ENCODE assay signal across 8 mouse cellular contexts in the genomic region with DNA sequence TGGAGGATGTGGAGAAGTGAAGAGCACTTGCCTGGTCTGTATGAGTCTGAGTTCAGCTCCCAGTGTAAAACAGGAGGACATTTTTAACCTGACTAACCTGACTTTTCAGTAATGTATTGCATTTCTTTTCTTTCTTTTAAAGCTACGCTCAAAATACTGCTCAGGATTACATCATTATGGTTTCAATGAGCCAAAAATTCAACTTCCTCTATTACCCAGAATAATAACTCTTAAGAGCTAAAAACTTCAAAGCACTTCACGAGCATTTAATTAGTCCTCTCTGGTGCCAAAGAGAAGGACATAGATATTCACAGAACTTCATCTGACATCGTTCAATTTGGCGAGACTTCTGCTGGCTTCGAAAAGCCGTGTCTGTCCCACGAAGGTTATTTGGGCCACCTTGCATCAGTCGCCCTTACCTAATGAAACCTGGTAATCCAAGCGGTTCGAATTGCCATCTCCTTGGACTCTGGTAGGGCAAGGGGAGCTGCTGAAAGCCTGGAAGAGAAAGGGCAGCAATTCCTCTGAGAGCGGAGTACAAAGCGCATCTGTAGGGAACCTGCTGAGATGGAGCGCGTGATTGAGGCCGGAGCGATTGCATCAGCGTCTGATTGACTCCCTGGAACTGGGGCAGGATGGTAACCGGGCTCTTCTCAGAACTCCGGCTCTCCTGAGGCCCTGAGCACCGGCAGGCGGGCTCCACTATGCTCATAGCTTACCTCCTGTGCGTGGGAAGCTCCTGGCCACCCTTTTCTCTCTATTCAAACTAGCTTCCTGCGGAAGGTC. TPM values are rescaled to one million over a fixed set of nuclear protein-coding genes. Genes with fewer than 3 reads are reported as not detected.
DNase-seq lines count a peak whose midpoint lies in the region; ATAC-seq and TF ChIP-seq lines count a peak whose summit lies in the region.

No protein-coding gene starts in this region.

- H3K36me3 ChIP-seq in MEL (ENCODE audit: control insufficient read depth in 1 of 2, insufficient read depth in 2 of 2, low read length in 2 of 2), result peaks cover 0 to 17% of the 10 kb centered on the region in 2 experiments; a peak in 2 of 4 replicates
- H3K36me3 ChIP-seq in kidney, adult 2 months (ENCODE audit: control insufficient read depth, insufficient read depth, low read length), result no peaks in the 10 kb centered on the region
- H3K36me3 ChIP-seq in liver, adult 2 months (ENCODE audit: control insufficient read depth, insufficient read depth, low read length), result no peaks in the 10 kb centered on the region
- no peaks in the 10 kb centered on the region for H3K36me3 ChIP-seq in midbrain, postnatal 0 days (ENCODE audit: insufficient read depth, low read length)

- H3K4me1 ChIP-seq in MEL (ENCODE audit: control insufficient read depth in 1 of 2, insufficient read depth in 2 of 2, low read length in 2 of 2), result peaks cover 10 to 19% of the 10 kb centered on the region in 2 experiments
- H3K4me1 ChIP-seq in brown adipose tissue, adult 24 weeks (ENCODE audit: control insufficient read depth, insufficient read depth, insufficient read length, low read length), result no peaks in the 10 kb centered on the region
- H3K4me1 ChIP-seq in kidney, adult 2 months (ENCODE audit: control insufficient read depth, insufficient read depth, low read length), result peaks cover 12% of the 10 kb centered on the region; the same call in 1 of the 2 replicates
- H3K4me1 ChIP-seq in liver, adult 2 months (ENCODE audit: control insufficient read depth, insufficient read depth, low read length), result peaks cover 9% of the 10 kb centered on the region
- H3K4me1 ChIP-seq in midbrain, postnatal 0 days (ENCODE audit: insufficient read depth, low read length), result no peaks in the 10 kb centered on the region

- H3K27me3 ChIP-seq in MEL (ENCODE audit: control insufficient read depth in 1 of 2, insufficient read depth in 2 of 2, low read length in 2 of 2), result no peaks in the 10 kb centered on the region; a peak in 1 of 4 replicates
- no peaks in the 10 kb centered on the region for H3K27me3 ChIP-seq in kidney, adult 2 months (replicated peaks; ENCODE audit: control insufficient read depth, insufficient read depth, low read length)
- H3K27me3 ChIP-seq in liver, adult 2 months (ENCODE audit: control insufficient read depth, insufficient read depth, low read length), result no peaks in the 10 kb centered on the region
- no peaks in the 10 kb centered on the region for H3K27me3 ChIP-seq in midbrain, postnatal 0 days (ENCODE audit: insufficient read depth, low read length)

- H3K27ac ChIP-seq in MEL (ENCODE audit: control insufficient read depth, low read depth, low read length), result peak overlapping the region; percentile 77
- H3K27ac ChIP-seq in brown adipose tissue, adult 24 weeks (replicated peaks; ENCODE audit: low read depth, low read length), result peak overlapping the region; percentile 67
- peak overlapping the region; percentile 13 for H3K27ac ChIP-seq in kidney, adult 2 months (ENCODE audit: insufficient read depth, low read depth, low read length)
- no peak overlapping the region for H3K27ac ChIP-seq in liver, adult 2 months (replicated peaks; ENCODE audit: insufficient read depth, low read depth, low read length)
- H3K27ac ChIP-seq in midbrain, postnatal 0 days (ENCODE audit: low read depth, low read length), result no peak overlapping the region

- no peak for ATAC-seq in midbrain, postnatal 0 days (ENCODE audit: low FRiP score)
- ATAC-seq in erythroid progenitor cell, adult 5-6 weeks (replicated peaks; ENCODE audit: low FRiP score, poor library complexity, severe bottlenecking), result no peak

- peak; percentile 61 for DNase-seq in MEL (ENCODE audit: low read depth, low spot score)
- peak; percentile 30 to 33 for DNase-seq in heart, adult 9 months (ENCODE audit: low spot score in 2 of 2)
- DNase-seq in kidney, adult 2 months, result peak; percentile 83
- DNase-seq in liver, adult 2 months (ENCODE audit: extremely low read depth, low read depth, low spot score), result peak; percentile 74
- DNase-seq in midbrain, postnatal 0 days (ENCODE audit: low spot score), result peak; percentile 23
- DNase-seq in testis, postnatal 10 days (ENCODE audit: low spot score), result no peak

- WGBS in kidney, adult 2 months, result 28% methylated on average over 23 of the region's 23 CpGs
- 19% methylated on average over 23 of the region's 23 CpGs for WGBS in liver, adult 2 months
- 15% methylated on average over 23 of the region's 23 CpGs for WGBS in midbrain, postnatal 0 days

- no peaks in the 10 kb centered on the region for H3K9me3 ChIP-seq in MEL (replicated peaks; ENCODE audit: insufficient read depth, low read length)
- no peaks in the 10 kb centered on the region for H3K9me3 ChIP-seq in midbrain, postnatal 0 days (ENCODE audit: low read length)

- H3K79me2 ChIP-seq in MEL (ENCODE audit: control insufficient read depth, insufficient read depth, low read length, poor library complexity), result no peaks in the 10 kb centered on the region
- no peaks in the 10 kb centered on the region for H3K79me2 ChIP-seq in liver, adult 2 months (ENCODE audit: control insufficient read depth, insufficient read depth, low read length)

- H3K4me2 ChIP-seq in midbrain, postnatal 0 days (ENCODE audit: low read depth, low read length, poor library complexity, severe bottlenecking), result peak overlapping the region; percentile 32

- H3K4me3 ChIP-seq in MEL (ENCODE audit: control insufficient read depth in 1 of 2, insufficient read depth in 1 of 2, low read depth in 2 of 2, low read length in 2 of 2), result peak overlapping the region; percentile 35 to 45
- H3K4me3 ChIP-seq in brown adipose tissue, adult 24 weeks (ENCODE audit: insufficient read depth, low read depth, low read length), result peak overlapping the region; percentile 29
- H3K4me3 ChIP-seq in kidney, adult 2 months (ENCODE audit: insufficient read depth, low read depth, low read length), result 0 out of 2 replicates have a peak overlapping the region, but pooled peaks have one; percentile 10
- H3K4me3 ChIP-seq in liver, adult 2 months (ENCODE audit: insufficient read depth, low read depth, low read length), result no peak overlapping the region
- H3K4me3 ChIP-seq in midbrain, postnatal 0 days (ENCODE audit: low read depth, low read length), result no peak overlapping the region

- TF ChIP-seq POLR2A in MEL (IDR thresholded peaks at IDR 0.05; ENCODE audit: control insufficient read depth in 1 of 2, insufficient read depth in 1 of 2, low read depth in 1 of 2, low read length in 2 of 2, poor library complexity in 1 of 2), result no peak
- no peak for TF ChIP-seq POLR2A in kidney, adult 2 months (IDR thresholded peaks at IDR 0.05; ENCODE audit: low read depth, low read length)
- no peak for TF ChIP-seq POLR2A in liver, adult 2 months (IDR thresholded peaks at IDR 0.05; ENCODE audit: extremely low read depth, insufficient read depth, low read length)

- TF ChIP-seq RAD21 in MEL (IDR thresholded peaks at IDR 0.05; ENCODE audit: low read depth, low read length), result no peak

- TF ChIP-seq EP300 in MEL (IDR thresholded peaks at IDR 0.05; ENCODE audit: low read depth in 1 of 2, low read length in 2 of 2), result no peak

- H3K9ac ChIP-seq in MEL (ENCODE audit: control insufficient read depth, low read depth, low read length, poor library complexity, severe bottlenecking), result peak overlapping the region; percentile 54
- H3K9ac ChIP-seq in liver, adult 2 months (ENCODE audit: low read depth, low read length), result no peak overlapping the region
- H3K9ac ChIP-seq in midbrain, postnatal 0 days (replicated peaks; ENCODE audit: low read length, poor library complexity, severe bottlenecking), result no peak overlapping the region

- TF ChIP-seq CTCF in MEL (IDR thresholded peaks at IDR 0.05 in 2 of 3, conservative IDR thresholded peaks at IDR 0.05 in 1 of 3; ENCODE audit: control insufficient read depth in 1 of 3, insufficient read depth in 1 of 3, low read depth in 2 of 3, low read length in 3 of 3, poor library complexity in 1 of 3, severe bottlenecking in 1 of 3), result no peak
- TF ChIP-seq CTCF in kidney, adult 2 months (conservative IDR thresholded peaks at IDR 0.05; ENCODE audit: insufficient read depth, insufficient read length, low read depth, low read length), result no peak
- TF ChIP-seq CTCF in liver, adult 2 months (IDR thresholded peaks at IDR 0.05; ENCODE audit: low read depth, low read length), result no peak
- no peak for TF ChIP-seq CTCF in midbrain, postnatal 0 days (IDR thresholded peaks at IDR 0.05)

TF ChIP-seq in MEL, 35 proteins besides CTCF, POLR2A, EP300 and RAD21 (continues in another document):
- TF ChIP-seq HCFC1 (IDR thresholded peaks at IDR 0.05; ENCODE audit: low read depth, low read length), result no peak
- TF ChIP-seq USF2 (IDR thresholded peaks at IDR 0.05; ENCODE audit: borderline replicate concordance in 1 of 2, insufficient read depth in 1 of 2, low read depth in 1 of 2, low read length in 2 of 2), result no peak
- TF ChIP-seq KAT2A (conservative IDR thresholded peaks at IDR 0.05; ENCODE audit: low read depth, low read length), result no peak

RNA-seq across cellular contexts. Expression of gene Siah1a, which starts 11.4 kb away (rescaled TPM):
- total RNA-seq in MEL (2012; rRNA removed), result 8.3 and 8.9 TPM in 2 replicates
- 10 to 100 TPM in 1 of 2 experiments, not detected in 1; 12.2 TPM for polyA plus RNA-seq in MEL (2012; ENCODE audit: insufficient read depth in 1 of 2, insufficient read length in 2 of 2, low read depth in 1 of 2, low replicate concordance in 2 of 2, missing spikeins in 1 of 2)
- polyA plus RNA-seq in brown adipose tissue, adult 24 weeks (2012; ENCODE audit: insufficient read depth, insufficient read length, missing spikeins), result 12.1 and 14.6 TPM in 2 replicates
- polyA plus RNA-seq in kidney, adult 2 months (2012; rRNA removed), result 18.4 and 19.8 TPM in 2 replicates
- total RNA-seq in liver, adult 2 months (2014; rRNA removed), result 7.1 and 7.9 TPM in 2 replicates
- polyA plus RNA-seq in liver, adult 2 months (2012; rRNA removed), result 6.0 and 6.4 TPM in 2 replicates
- 72.7 and 82.6 TPM in 2 replicates for total RNA-seq in midbrain, postnatal 0 days (2014; rRNA removed)
- 58.4 and 63.3 TPM in 2 replicates for polyA plus RNA-seq in midbrain, postnatal 0 days (2015; fragmentation: Nextera tagmentation; extraction: Ambion mirVana)
- total RNA-seq in erythroid progenitor cell, adult 5-6 weeks (2015; ENCODE audit: low replicate concordance), result 22.2 and 45.0 TPM in 2 replicates
- total RNA-seq in erythroid progenitor cell, adult 5-6 weeks (2017; ENCODE audit: low replicate concordance), result 37.6 and 46.2 TPM in 2 replicates

RNA-seq across cellular contexts. Expression of gene Gm10638, which starts 11.6 kb away (rescaled TPM):
- 0.20 and 0.23 TPM in 2 replicates for total RNA-seq in MEL (2012; rRNA removed)
- under 1 TPM in 1 of 2 experiments, not detected in 1; 0.52 TPM for polyA plus RNA-seq in MEL (2012; ENCODE audit: insufficient read depth in 1 of 2, insufficient read length in 2 of 2, low read depth in 1 of 2, low replicate concordance in 2 of 2, missing spikeins in 1 of 2)
- polyA plus RNA-seq in brown adipose tissue, adult 24 weeks (2012; ENCODE audit: insufficient read depth, insufficient read length, missing spikeins), result 1.7 and 2.3 TPM in 2 replicates
- polyA plus RNA-seq in kidney, adult 2 months (2012; rRNA removed), result 1.5 and 2.2 TPM in 2 replicates
- 0.20 TPM in 1 of 2 replicates, not detected in the other for total RNA-seq in liver, adult 2 months (2014; rRNA removed)
- polyA plus RNA-seq in liver, adult 2 months (2012; rRNA removed), result 0.16 and 0.17 TPM in 2 replicates
- total RNA-seq in midbrain, postnatal 0 days (2014; rRNA removed), result 1.5 and 1.9 TPM in 2 replicates
- polyA plus RNA-seq in midbrain, postnatal 0 days (2015; fragmentation: Nextera tagmentation; extraction: Ambion mirVana), result 6.1 TPM in 2 replicates
- total RNA-seq in erythroid progenitor cell, adult 5-6 weeks (2015; ENCODE audit: low replicate concordance), result not detected in 2 replicates
- 2.6 TPM in 1 of 2 replicates, not detected in the other for total RNA-seq in erythroid progenitor cell, adult 5-6 weeks (2017; ENCODE audit: low replicate concordance)

Comparison
In these comparisons a context has a peak if more than half of its experiments do, and no peak if none do; other contexts are left out.
1. H3K27ac ChIP-seq: peak in MEL (single experiment), brown adipose tissue, adult 24 weeks (single experiment) and kidney, adult 2 months (single experiment); none in liver, adult 2 months (single experiment) and midbrain, postnatal 0 days (single experiment).
2. H3K4me3 ChIP-seq: peak in MEL (2 of 2), brown adipose tissue, adult 24 weeks (single experiment) and kidney, adult 2 months (single experiment); none in liver, adult 2 months (single experiment) and midbrain, postnatal 0 days (single experiment).